Mouse (Mus musculus) neural tube, embryonic 11.5 days (tissue): ENCODE results near the gene Pole2. TPM values are rescaled to one million over a fixed set of nuclear protein-coding genes. Genes with fewer than 3 reads are reported as not detected.
A peak's percentile ranks its signal among the peaks of the same experiment; 100 is the strongest.

ENCODE experiments used
- ATAC-seq: fragments of 200-750 bp; cut with Nextera tagmentation; 2 replicates; pipeline ENCODE4 v1.8.0; 2017; ENCODE audit warnings: moderate number of reproducible peaks, mild to moderate bottlenecking, moderate TSS enrichment, moderate library complexity; ENCODE audit not compliant: insufficient read depth, low FRiP score, low TSS enrichment
- DNase-seq: peaks from one replicate; pipeline ENCODE4 v3.0.0-alpha.2; 2015; ENCODE audit warnings: low spot score
- H3K27ac ChIP-seq: fragments of 300-500 bp; sonication (generic); 2 replicates; pipeline ENCODE4 v1.5.1; 2014; ENCODE audit warnings: low read depth, mild to moderate bottlenecking, low read length
- H3K27me3 ChIP-seq: fragments of 300-500 bp; sonication (generic); 2 replicates; pipeline ENCODE4 v1.6.1; 2014; ENCODE audit warnings: mild to moderate bottlenecking, low read length, mixed read lengths; ENCODE audit not compliant: control insufficient read depth, insufficient read depth
- H3K36me3 ChIP-seq: fragments of 300-500 bp; sonication (generic); 2 replicates; pipeline ENCODE4 v1.6.1; 2014; ENCODE audit warnings: mild to moderate bottlenecking, low read length, moderate library complexity, mixed read lengths; ENCODE audit not compliant: control insufficient read depth, insufficient read depth
- H3K4me1 ChIP-seq: fragments of 300-500 bp; sonication (generic); 2 replicates; pipeline ENCODE4 v1.6.1; 2014; ENCODE audit warnings: low read length, mixed read lengths; ENCODE audit not compliant: control insufficient read depth, insufficient read depth
- H3K4me2 ChIP-seq: fragments of 300-500 bp; sonication (generic); 2 replicates; pipeline ENCODE4 v1.6.1; 2014; ENCODE audit warnings: low read depth, mild to moderate bottlenecking, moderate library complexity
- H3K4me3 ChIP-seq: fragments of 300-500 bp; sonication (generic); 2 replicates; pipeline ENCODE4 v1.5.1; 2014; ENCODE audit warnings: low read depth, low read length
- H3K9ac ChIP-seq: fragments of 300-500 bp; sonication (generic); 2 replicates; pipeline ENCODE4 v1.6.1; 2014; ENCODE audit warnings: mild to moderate bottlenecking, low read length
- H3K9me3 ChIP-seq: fragments of 300-500 bp; sonication (generic); 2 replicates; pipeline ENCODE4 v1.6.1; 2016; ENCODE audit warnings: low read length; ENCODE audit not compliant: control insufficient read depth
- WGBS: fragments of 180-500 bp; shearing (Covaris S2); extraction: QIAGEN DNeasy Blood & Tissue Kit; methylation state at CpG from one replicate; pipeline ENCODE4 v1.1.7; 2014; 5-methylcytosine and 5-hydroxymethylcytosine counted together
- polyA plus RNA-seq: library from polyadenylated mRNA; unstranded; fragments of >200 nt; fragmentation: Nextera tagmentation; extraction: Ambion mirVana; gene quantifications from 2 replicates; pipeline ENCODE4 v1.2.1, GENCODE M21; 2014

The Pole2 gene
- polyA plus RNA-seq, 1 experiment from 2014 or later: 26.5 TPM

DNA sequence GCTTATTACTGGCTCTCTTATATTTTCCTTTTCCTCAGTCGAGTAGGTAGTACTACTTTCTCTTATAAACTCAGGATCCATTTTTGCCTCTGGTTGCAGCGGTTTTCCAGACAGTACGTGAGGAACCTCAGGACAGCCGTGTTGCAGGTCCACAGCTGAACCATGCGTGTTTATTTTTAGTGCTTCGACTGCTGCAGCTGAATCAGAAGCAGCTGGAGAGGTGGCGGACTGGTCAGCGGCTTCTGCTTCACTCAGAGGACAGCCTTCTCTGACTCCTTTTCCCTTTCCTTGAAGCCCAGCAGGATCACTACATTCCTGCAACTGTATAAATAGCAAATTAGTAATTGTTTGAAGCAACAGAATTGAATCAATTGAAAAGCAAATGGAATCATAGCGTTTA, 37.9 kb downstream of the Pole2 start:
- WGBS: 92% methylated on average over 9 of the region's 9 CpGs
- Histone ChIP-seq H3K4me2 (no peak overlapping the region), H3K4me1 (peaks cover 10% of the 10 kb centered on the region), H3K9ac (no peak overlapping the region), H3K9me3 (no peaks in the 10 kb centered on the region), H3K27me3 (no peaks in the 10 kb centered on the region), H3K36me3 (no peaks in the 10 kb centered on the region; the same call in 1 of the 2 replicates), H3K27ac (no peak overlapping the region), H3K4me3 (no peak overlapping the region)
- no peak for ATAC-seq
- DNase-seq: no peak

DNA sequence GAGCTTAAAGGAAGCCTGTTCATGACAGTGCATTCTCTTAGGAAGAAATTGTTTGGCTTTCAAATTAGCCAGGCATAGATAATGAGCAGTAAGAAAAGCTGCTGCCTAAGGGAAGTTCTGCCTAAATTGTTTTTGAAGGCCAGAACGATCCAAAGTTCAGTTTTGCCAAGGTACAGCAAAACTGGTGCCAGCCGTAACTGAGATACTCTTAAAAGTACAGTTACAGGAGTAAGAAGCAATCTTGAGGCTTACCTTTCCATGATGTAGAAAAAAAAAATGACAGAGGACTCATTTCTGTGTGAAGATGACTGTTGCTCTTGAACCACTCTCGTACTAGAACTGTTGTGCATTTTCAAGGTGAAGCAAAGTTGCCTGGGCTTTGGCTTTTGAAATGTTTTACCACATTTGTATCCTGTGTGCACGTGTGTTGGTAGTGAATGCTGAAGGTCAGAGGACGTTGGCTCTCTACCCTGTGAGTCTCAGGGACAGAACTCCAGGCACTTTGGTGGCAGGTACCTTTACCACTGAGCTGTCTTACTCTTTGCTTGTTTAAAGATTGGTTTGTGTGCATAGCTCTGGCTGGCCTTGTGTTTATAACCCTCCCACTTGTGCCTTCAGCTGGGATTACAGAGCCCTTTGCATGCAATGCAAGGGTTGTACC, 41.1 kb downstream of the Pole2 start:
- no peak overlapping the region for H3K4me2 ChIP-seq
- no peaks in the 10 kb centered on the region for H3K27me3 ChIP-seq
- no peaks in the 10 kb centered on the region for H3K9me3 ChIP-seq
- H3K4me3 ChIP-seq: no peak overlapping the region
- 77% methylated on average over 5 of the region's 5 CpGs for WGBS
- H3K9ac ChIP-seq: no peak overlapping the region
- H3K4me1 ChIP-seq: peaks cover 13% of the 10 kb centered on the region
- ATAC-seq (no peak), DNase-seq (no peak)
- no peaks in the 10 kb centered on the region; the same call in 1 of the 2 replicates for H3K36me3 ChIP-seq
- H3K27ac ChIP-seq: no peak overlapping the region

DNA sequence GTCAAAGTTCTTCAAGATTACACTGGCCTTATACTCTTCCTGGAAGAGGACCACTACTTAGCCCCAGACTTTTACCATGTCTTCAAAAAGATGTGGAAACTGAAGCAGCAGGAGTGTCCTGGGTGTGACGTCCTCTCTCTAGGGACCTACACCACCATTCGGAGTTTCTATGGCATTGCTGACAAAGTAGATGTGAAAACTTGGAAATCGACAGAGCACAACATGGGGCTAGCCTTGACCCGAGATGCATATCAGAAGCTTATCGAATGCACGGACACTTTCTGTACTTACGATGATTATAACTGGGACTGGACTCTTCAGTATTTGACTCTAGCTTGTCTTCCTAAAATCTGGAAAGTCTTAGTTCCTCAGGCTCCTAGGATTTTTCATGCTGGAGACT, 42.6 kb downstream of the Pole2 start:
- peaks cover 13% of the 10 kb centered on the region for H3K4me1 ChIP-seq
- ATAC-seq (no peak), DNase-seq (no peak)
- no peaks in the 10 kb centered on the region for H3K36me3 ChIP-seq
- peak overlapping the region; percentile 88 for H3K9ac ChIP-seq
- H3K27ac ChIP-seq: no peak overlapping the region
- H3K9me3 ChIP-seq: no peaks in the 10 kb centered on the region
- peak overlapping the region; percentile 92 for H3K4me2 ChIP-seq
- H3K27me3 ChIP-seq: no peaks in the 10 kb centered on the region
- WGBS: 76% methylated on average over 7 of the region's 7 CpGs
- H3K4me3 ChIP-seq: peak overlapping the region; percentile 86

DNA sequence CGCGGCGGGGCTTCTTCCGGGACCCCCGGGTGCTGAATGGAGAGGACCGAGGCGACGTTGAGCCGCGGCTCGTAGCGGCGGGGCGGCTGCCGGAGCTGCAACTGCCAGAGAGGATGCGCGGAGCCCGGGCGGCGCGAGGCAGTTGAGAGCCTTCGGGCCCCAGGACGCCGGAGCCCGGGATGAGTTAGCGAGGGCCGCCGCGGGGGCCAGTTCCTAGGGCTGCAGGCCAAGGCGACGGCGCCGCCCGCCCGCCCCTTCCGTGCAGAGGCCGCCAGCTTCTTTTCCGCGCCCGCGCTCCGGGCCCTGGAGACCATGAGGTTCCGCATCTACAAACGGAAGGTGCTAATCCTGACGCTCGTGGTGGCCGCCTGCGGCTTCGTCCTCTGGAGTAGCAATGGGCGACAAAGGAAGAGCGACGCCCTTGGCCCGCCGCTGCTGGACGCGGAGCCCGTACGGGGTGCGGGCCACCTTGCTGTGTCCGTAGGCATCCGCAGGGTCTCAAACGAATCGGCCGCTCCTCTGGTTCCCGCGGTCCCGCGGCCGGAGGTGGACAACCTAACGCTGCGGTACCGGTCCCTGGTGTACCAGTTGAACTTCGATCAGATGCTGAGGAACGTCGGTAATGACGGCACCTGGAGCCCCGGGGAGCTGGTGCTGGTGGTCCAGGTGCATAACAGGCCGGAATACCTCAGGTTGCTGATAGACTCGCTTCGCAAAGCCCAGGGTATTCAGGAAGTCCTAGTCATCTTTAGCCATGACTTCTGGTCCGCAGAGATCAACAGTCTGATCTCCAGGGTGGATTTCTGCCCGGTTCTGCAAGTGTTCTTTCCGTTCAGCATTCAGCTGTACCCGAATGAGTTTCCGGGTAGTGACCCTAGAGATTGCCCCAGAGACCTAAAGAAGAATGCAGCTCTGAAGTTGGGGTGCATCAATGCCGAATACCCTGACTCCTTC, 43.4 kb downstream of the Pole2 start:
- peak; percentile 58 for ATAC-seq
- Histone ChIP-seq H3K36me3 (no peaks in the 10 kb centered on the region), H3K4me1 (peaks cover 13% of the 10 kb centered on the region), H3K27me3 (no peaks in the 10 kb centered on the region), H3K9me3 (no peaks in the 10 kb centered on the region), H3K9ac (peak overlapping the region; percentile 88), H3K4me3 (peak overlapping the region; percentile 86), H3K27ac (peak overlapping the region; percentile 86), H3K4me2 (peak overlapping the region; percentile 92)
- 2% methylated on average over 77 of the region's 86 CpGs for WGBS
- DNase-seq: peak; percentile 63

DNA sequence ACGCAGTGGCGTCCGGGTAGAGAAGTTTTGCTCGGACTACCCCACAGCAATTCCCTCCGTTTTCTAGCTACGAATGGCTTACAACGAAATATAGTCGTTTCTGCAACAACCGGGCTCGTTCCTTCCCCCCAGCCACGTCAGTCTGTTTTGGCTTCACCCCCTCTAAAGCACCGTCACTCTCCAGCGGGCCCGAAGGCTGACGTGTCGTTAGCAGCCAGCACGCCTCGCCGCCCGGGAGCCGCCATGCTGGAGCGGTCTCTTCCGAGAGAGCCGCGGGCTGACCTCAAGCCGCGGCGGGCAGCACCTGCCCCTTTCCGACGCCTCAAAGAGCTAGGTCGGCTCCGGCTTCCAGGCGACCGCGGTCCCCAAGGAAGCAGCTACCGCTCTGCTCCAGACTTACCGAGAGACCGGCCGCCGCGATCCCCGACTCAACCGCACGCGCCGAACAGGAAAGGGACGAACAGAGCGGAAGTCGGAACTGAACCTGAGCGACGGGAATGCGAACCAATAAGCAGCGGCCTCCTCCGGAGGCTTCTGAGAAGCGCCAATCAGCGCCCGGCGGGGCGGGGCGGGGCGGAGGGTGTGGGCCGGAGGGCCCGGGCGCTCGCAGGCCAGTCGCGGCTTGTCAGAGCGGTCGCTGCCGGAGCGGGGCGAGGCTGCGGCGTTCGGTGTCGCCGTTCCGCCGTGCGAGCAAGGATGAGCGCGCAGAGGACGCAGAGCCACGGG, 44.2 kb downstream of the Pole2 start, which contains the start of the genes Rpl36al and Mgat2:
Gene Rpl36al (minus strand): TSS at position 501 of the 726 bp plus-strand sequence.
Gene Mgat2 (plus strand): TSS at position 575 of the 726 bp plus-strand sequence.
- no peaks in the 10 kb centered on the region for H3K27me3 ChIP-seq
- H3K4me1 ChIP-seq: peaks cover 13% of the 10 kb centered on the region
- peak within 1 kb of the TSS; percentile 86 for H3K4me3 ChIP-seq
- no peaks in the 10 kb centered on the region for H3K9me3 ChIP-seq
- peak; percentile 100 for ATAC-seq
- peak within 1 kb of the TSS; percentile 92 for H3K4me2 ChIP-seq
- H3K36me3 ChIP-seq: no peaks in the 10 kb centered on the region
- peak within 1 kb of the TSS; percentile 88 for H3K9ac ChIP-seq
- H3K27ac ChIP-seq: peak within 1 kb of the TSS; percentile 86
- under 1% methylated on average over 80 of the region's 84 CpGs for WGBS
- peak; percentile 99 for DNase-seq

DNA sequence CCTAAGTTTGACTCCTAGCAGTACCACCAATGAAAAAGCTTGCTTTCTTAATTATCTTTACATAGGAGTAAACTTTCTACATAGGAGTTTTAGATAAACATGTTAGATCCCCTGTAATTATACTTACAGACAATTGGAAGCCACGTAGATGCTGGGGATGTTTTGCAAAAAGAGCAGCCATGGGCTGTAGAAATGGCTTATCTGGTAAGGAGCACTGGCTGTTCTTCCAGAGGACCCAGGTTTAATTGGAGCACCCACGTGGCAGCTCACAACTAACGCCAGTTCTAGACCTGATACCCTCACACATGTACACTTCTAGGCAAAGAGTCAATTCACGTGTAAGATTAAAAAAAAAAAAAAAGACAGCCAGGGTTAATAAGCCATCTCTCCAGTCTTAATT, 46.2 kb downstream of the Pole2 start:
- WGBS: 91% methylated on average over 4 of the region's 4 CpGs
- Histone ChIP-seq H3K36me3 (no peaks in the 10 kb centered on the region), H3K9me3 (no peaks in the 10 kb centered on the region), H3K9ac (no peak overlapping the region), H3K4me2 (no peak overlapping the region), H3K27ac (no peak overlapping the region), H3K27me3 (no peaks in the 10 kb centered on the region), H3K4me1 (peaks cover 12% of the 10 kb centered on the region), H3K4me3 (no peak overlapping the region)
- ATAC-seq (no peak), DNase-seq (no peak)

DNA sequence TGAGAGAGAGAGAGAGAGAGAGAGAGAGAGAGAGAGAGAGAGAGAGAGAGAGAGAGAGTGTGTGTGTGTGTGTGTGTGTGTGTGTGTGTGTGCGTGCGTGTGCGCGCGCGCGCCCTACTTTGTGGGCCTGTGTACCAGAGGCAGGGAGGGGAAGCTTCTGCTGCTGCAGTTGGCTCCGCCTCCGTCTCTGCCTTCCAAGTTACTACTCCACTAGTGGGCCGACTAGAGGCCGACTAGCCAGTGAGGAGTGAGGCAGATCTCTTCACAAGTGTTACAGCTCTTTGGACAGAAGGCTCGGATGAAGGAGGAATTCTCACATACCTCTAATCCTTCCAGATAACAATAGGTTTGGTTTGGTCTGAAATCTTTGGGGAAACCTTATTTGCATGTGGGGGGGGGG, 48.6 kb downstream of the Pole2 start:
- Histone ChIP-seq H3K4me3 (no peak overlapping the region), H3K9me3 (no peaks in the 10 kb centered on the region), H3K9ac (no peak overlapping the region), H3K27ac (no peak overlapping the region), H3K36me3 (peaks cover 2% of the 10 kb centered on the region), H3K27me3 (no peaks in the 10 kb centered on the region), H3K4me1 (peaks cover 2% of the 10 kb centered on the region; the same call in 1 of the 2 replicates), H3K4me2 (no peak overlapping the region)
- ATAC-seq (no peak), DNase-seq (no peak)
- 63% methylated on average over 12 of the region's 12 CpGs for WGBS

DNA sequence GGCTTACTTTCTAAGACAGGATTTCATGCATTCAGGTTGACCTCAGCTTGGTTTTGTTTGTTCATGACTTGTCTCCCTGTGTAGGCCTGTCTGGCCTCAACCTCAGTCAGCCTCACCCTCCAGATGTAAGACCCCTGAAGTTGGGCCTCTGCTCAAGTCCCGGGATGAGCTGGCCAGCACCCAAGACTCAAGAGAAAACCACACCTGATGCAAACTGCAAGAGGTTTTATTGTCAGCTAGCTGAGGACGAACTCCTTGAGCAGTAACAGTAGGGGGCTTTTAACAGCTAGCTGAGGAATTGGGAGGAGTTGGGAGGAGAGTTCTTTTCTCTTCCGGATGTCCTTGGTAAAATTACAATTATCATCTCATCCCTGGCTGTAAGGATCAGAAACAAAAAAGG, 50.5 kb downstream of the Pole2 start:
- Histone ChIP-seq H3K4me2 (no peak overlapping the region), H3K36me3 (peaks cover 2% of the 10 kb centered on the region), H3K27me3 (no peaks in the 10 kb centered on the region), H3K9ac (no peak overlapping the region), H3K4me3 (no peak overlapping the region), H3K9me3 (no peaks in the 10 kb centered on the region), H3K27ac (no peak overlapping the region), H3K4me1 (no peaks in the 10 kb centered on the region)
- DNase-seq: no peak
- 83% methylated on average over 3 of the region's 3 CpGs for WGBS
- ATAC-seq: no peak
